Mouse (Mus musculus) forebrain, embryonic 13.5 days (tissue): Measurements from ENCODE around the gene Tet3. TPM values are rescaled to one million over a fixed set of nuclear protein-coding genes. Genes with fewer than 3 reads are reported as not detected.

Experiments
- ATAC-seq: fragments of 200-750 bp; cut with Nextera tagmentation; 2 replicates; pipeline ENCODE4 v1.8.0; 2017
- H3K27ac ChIP-seq: fragments of 300-500 bp; sonication (generic); 2 replicates; pipeline ENCODE4 v1.5.1; 2015; ENCODE audit warnings: inconsistent platforms, mild to moderate bottlenecking, moderate library complexity
- H3K27me3 ChIP-seq: fragments of 300-500 bp; sonication (generic); 2 replicates; pipeline ENCODE4 v1.6.1; 2015; ENCODE audit warnings: mild to moderate bottlenecking, inconsistent platforms
- H3K36me3 ChIP-seq: fragments of 300-500 bp; sonication (generic); 2 replicates; pipeline ENCODE4 v1.6.1; 2015; ENCODE audit warnings: mild to moderate bottlenecking, inconsistent platforms; ENCODE audit not compliant: poor library complexity, severe bottlenecking
- H3K4me1 ChIP-seq: fragments of 300-500 bp; sonication (generic); 2 replicates; pipeline ENCODE4 v1.6.1; 2015; ENCODE audit warnings: inconsistent platforms
- H3K4me2 ChIP-seq: fragments of 300-500 bp; sonication (generic); 2 replicates; pipeline ENCODE4 v1.6.1; 2015; ENCODE audit warnings: inconsistent platforms, mild to moderate bottlenecking, moderate library complexity
- H3K4me3 ChIP-seq: fragments of 300-500 bp; sonication (generic); 2 replicates; pipeline ENCODE4 v1.5.1; 2015; ENCODE audit warnings: mild to moderate bottlenecking, inconsistent platforms
- H3K9ac ChIP-seq: fragments of 300-500 bp; sonication (generic); 2 replicates; pipeline ENCODE4 v1.6.1; 2015; ENCODE audit warnings: mild to moderate bottlenecking, inconsistent platforms
- H3K9me3 ChIP-seq: fragments of 300-500 bp; sonication (generic); replicated peaks from 2 replicates; pipeline ENCODE4 v1.6.1; 2016; ENCODE audit warnings: inconsistent platforms
- WGBS: fragments of 180-500 bp; shearing (Covaris S2); methylation state at CpG from one replicate; pipeline ENCODE4 v1.1.7; 2015; 5-methylcytosine and 5-hydroxymethylcytosine counted together
- polyA plus RNA-seq: library from polyadenylated mRNA; unstranded; fragments of >200 nt; fragmentation: Nextera tagmentation; extraction: Ambion mirVana; gene quantifications from 2 replicates; pipeline ENCODE4 v1.2.1, GENCODE M21; 2015

The Tet3 gene
- polyA plus RNA-seq, 1 experiment from 2014 or later, result 65.3 TPM

GRCm38 (mm10) chr6:83496009-83496752 is 37.3 kb upstream of the Tet3 start:
- no peak overlapping the region for H3K4me2 ChIP-seq
- ATAC-seq, result no peak
- H3K36me3 ChIP-seq, result peaks cover 40% of the 10 kb centered on the region
- no peak overlapping the region for H3K9ac ChIP-seq
- no peak overlapping the region for H3K27ac ChIP-seq
- WGBS, result 85% methylated on average over 9 of the region's 9 CpGs
- no peak overlapping the region for H3K4me3 ChIP-seq
- no peaks in the 10 kb centered on the region for H3K27me3 ChIP-seq
- H3K9me3 ChIP-seq, result peaks cover 5% of the 10 kb centered on the region
- H3K4me1 ChIP-seq, result no peaks in the 10 kb centered on the region; the same call in 1 of the 2 replicates

GRCm38 (mm10) chr6:83490622-83491021 is 31.7 kb upstream of the Tet3 start:
- Histone ChIP-seq H3K27me3 (no peaks in the 10 kb centered on the region), H3K9ac (no peak overlapping the region), H3K4me2 (no peak overlapping the region), H3K9me3 (no peaks in the 10 kb centered on the region), H3K27ac (no peak overlapping the region), H3K4me3 (no peak overlapping the region), H3K4me1 (peaks cover 8% of the 10 kb centered on the region; the same call in 1 of the 2 replicates), H3K36me3 (peaks cover 68% of the 10 kb centered on the region)
- 92% methylated on average over 4 of the region's 4 CpGs for WGBS
- ATAC-seq, result no peak

GRCm38 (mm10) chr6:83488200-83488599 is 29.3 kb upstream of the Tet3 start:
- ATAC-seq, result no peak
- Histone ChIP-seq H3K4me3 (no peak overlapping the region), H3K27me3 (no peaks in the 10 kb centered on the region), H3K9me3 (no peaks in the 10 kb centered on the region), H3K4me2 (no peak overlapping the region), H3K27ac (no peak overlapping the region), H3K9ac (no peak overlapping the region), H3K36me3 (peaks cover 73% of the 10 kb centered on the region), H3K4me1 (peaks cover 10% of the 10 kb centered on the region; the same call in 1 of the 2 replicates)
- WGBS, result 93% methylated on average over 5 of the region's 5 CpGs

- Histone ChIP-seq H3K9ac (no peak overlapping the region), H3K27ac (no peak overlapping the region), H3K9me3 (no peaks in the 10 kb centered on the region), H3K27me3 (no peaks in the 10 kb centered on the region), H3K36me3 (peaks cover 78% of the 10 kb centered on the region), H3K4me1 (peaks cover 10% of the 10 kb centered on the region; the same call in 1 of the 2 replicates), H3K4me2 (no peak overlapping the region), H3K4me3 (no peak overlapping the region)
- no peak for ATAC-seq
- 87% methylated on average over 4 of the region's 4 CpGs for WGBS
Measured at GRCm38 (mm10) chr6:83487298-83487697, 28.4 kb upstream of the Tet3 start.

- H3K4me1 ChIP-seq, result peaks cover 10% of the 10 kb centered on the region; the same call in 1 of the 2 replicates
- H3K9ac ChIP-seq, result no peak overlapping the region
- 68% methylated on average over 4 of the region's 4 CpGs for WGBS
- no peaks in the 10 kb centered on the region for H3K9me3 ChIP-seq
- peaks cover 93% of the 10 kb centered on the region for H3K36me3 ChIP-seq
- no peak overlapping the region for H3K4me3 ChIP-seq
- no peak overlapping the region for H3K4me2 ChIP-seq
- no peak; the same call in 1 of the 2 replicates for ATAC-seq
- H3K27ac ChIP-seq, result peak overlapping the region; percentile 40; the same call in 1 of the 2 replicates
- no peaks in the 10 kb centered on the region for H3K27me3 ChIP-seq
Measured at GRCm38 (mm10) chr6:83485854-83486253, 27.0 kb upstream of the Tet3 start.

GRCm38 (mm10) chr6:83483776-83484175 is 24.9 kb upstream of the Tet3 start:
- Histone ChIP-seq H3K9ac (no peak overlapping the region), H3K4me1 (peaks cover 10% of the 10 kb centered on the region; the same call in 1 of the 2 replicates), H3K9me3 (no peaks in the 10 kb centered on the region), H3K4me2 (no peak overlapping the region), H3K4me3 (no peak overlapping the region), H3K27ac (no peak overlapping the region), H3K27me3 (no peaks in the 10 kb centered on the region), H3K36me3 (peaks cover 95% of the 10 kb centered on the region)
- 92% methylated on average over 7 of the region's 7 CpGs for WGBS
- ATAC-seq, result no peak

- Histone ChIP-seq H3K9me3 (no peaks in the 10 kb centered on the region), H3K9ac (no peak overlapping the region), H3K27ac (no peak overlapping the region), H3K27me3 (no peaks in the 10 kb centered on the region), H3K36me3 (peaks cover 86% of the 10 kb centered on the region), H3K4me3 (no peak overlapping the region), H3K4me2 (no peak overlapping the region), H3K4me1 (peaks cover 10% of the 10 kb centered on the region; the same call in 1 of the 2 replicates)
- ATAC-seq, result no peak
- 87% methylated on average over 10 of the region's 10 CpGs for WGBS
Measured at GRCm38 (mm10) chr6:83482418-83483085, 23.7 kb upstream of the Tet3 start.

GRCm38 (mm10) chr6:83480019-83480655 is 21.3 kb upstream of the Tet3 start:
- 92% methylated on average over 6 of the region's 6 CpGs for WGBS
- ATAC-seq, result no peak
- peaks cover 71% of the 10 kb centered on the region for H3K36me3 ChIP-seq
- no peaks in the 10 kb centered on the region for H3K27me3 ChIP-seq
- no peaks in the 10 kb centered on the region for H3K4me1 ChIP-seq
- H3K27ac ChIP-seq, result no peak overlapping the region
- no peak overlapping the region for H3K9ac ChIP-seq
- H3K4me2 ChIP-seq, result no peak overlapping the region
- no peaks in the 10 kb centered on the region for H3K9me3 ChIP-seq
- no peak overlapping the region for H3K4me3 ChIP-seq

- Histone ChIP-seq H3K4me2 (no peak overlapping the region), H3K4me1 (no peaks in the 10 kb centered on the region), H3K9ac (no peak overlapping the region), H3K4me3 (no peak overlapping the region), H3K36me3 (peaks cover 61% of the 10 kb centered on the region), H3K9me3 (no peaks in the 10 kb centered on the region), H3K27ac (no peak overlapping the region), H3K27me3 (no peaks in the 10 kb centered on the region)
- ATAC-seq, result no peak
- WGBS, result 83% methylated on average over 2 of the region's 2 CpGs
Measured at GRCm38 (mm10) chr6:83479193-83479592, 20.3 kb upstream of the Tet3 start.

- Histone ChIP-seq H3K27me3 (no peaks in the 10 kb centered on the region), H3K9me3 (no peaks in the 10 kb centered on the region), H3K4me1 (no peaks in the 10 kb centered on the region), H3K4me3 (no peak overlapping the region), H3K4me2 (no peak overlapping the region), H3K36me3 (peaks cover 56% of the 10 kb centered on the region), H3K27ac (no peak overlapping the region), H3K9ac (no peak overlapping the region)
- ATAC-seq, result no peak
- 96% methylated on average over 7 of the region's 7 CpGs for whole genome bisulfite sequencing
Measured at GRCm38 (mm10) chr6:83478628-83479027, 19.7 kb upstream of the Tet3 start.

GRCm38 (mm10) chr6:83478217-83478616 is 19.3 kb upstream of the Tet3 start:
- Histone ChIP-seq H3K27me3 (no peaks in the 10 kb centered on the region), H3K27ac (no peak overlapping the region), H3K4me2 (no peak overlapping the region), H3K36me3 (peaks cover 55% of the 10 kb centered on the region), H3K9me3 (no peaks in the 10 kb centered on the region), H3K4me1 (no peaks in the 10 kb centered on the region), H3K4me3 (no peak overlapping the region), H3K9ac (no peak overlapping the region)
- WGBS, result 80% methylated on average over 4 of the region's 4 CpGs
- ATAC-seq, result no peak

- no peaks in the 10 kb centered on the region for H3K27me3 ChIP-seq
- no peak overlapping the region for H3K27ac ChIP-seq
- no peaks in the 10 kb centered on the region for H3K4me1 ChIP-seq
- WGBS, result 81% methylated on average over 7 of the region's 7 CpGs
- no peaks in the 10 kb centered on the region for H3K9me3 ChIP-seq
- ATAC-seq, result no peak
- H3K9ac ChIP-seq, result no peak overlapping the region
- no peak overlapping the region for H3K4me3 ChIP-seq
- H3K4me2 ChIP-seq, result no peak overlapping the region
- H3K36me3 ChIP-seq, result peaks cover 27% of the 10 kb centered on the region
Measured at GRCm38 (mm10) chr6:83475431-83475830, 16.5 kb upstream of the Tet3 start.
